Comparison of ENCODE assay signal across 17 mouse cellular contexts in the genomic region with DNA sequence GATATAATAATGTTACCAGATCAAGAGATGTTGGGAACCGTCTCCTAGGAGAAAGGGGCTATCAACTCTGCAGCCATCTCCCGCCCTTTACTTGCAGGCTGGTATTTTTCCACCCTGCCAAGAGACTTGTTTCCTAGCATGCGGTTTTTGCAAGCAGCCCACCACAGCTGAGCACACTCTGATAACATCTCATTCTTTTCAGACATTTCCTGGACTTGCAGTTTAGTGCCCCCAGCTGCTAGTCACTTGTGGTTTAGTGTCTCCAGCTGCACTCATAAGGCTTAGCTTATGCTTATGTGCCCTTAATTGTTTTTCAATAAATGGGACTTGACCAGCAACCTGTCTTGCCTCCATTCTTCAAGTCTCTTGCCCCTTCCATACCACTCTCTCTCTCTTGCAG. TPM values are rescaled to one million over a fixed set of nuclear protein-coding genes. Genes with fewer than 3 reads are reported as not detected.
DNase-seq lines count a peak whose midpoint lies in the region; ATAC-seq and TF ChIP-seq lines count a peak whose summit lies in the region.
"Had no signal": no experiment of that assay in that cellular context is flagged by ENCODE, and none has a peak within 500 bp of the region (broad histone marks: within the 10 kb centered on the region; RNA-seq: fewer than 3 reads in every experiment).

No protein-coding gene starts in this region.

- H3K27me3 ChIP-seq in embryonic facial prominence, embryonic 13.5 days: no peaks in the 10 kb centered on the region
- H3K27me3 ChIP-seq in embryonic facial prominence, embryonic 10.5 days (replicated peaks; ENCODE audit: low read depth, poor library complexity, severe bottlenecking): no peaks in the 10 kb centered on the region
- H3K27me3 ChIP-seq in lung, postnatal 0 days (replicated peaks; ENCODE audit: insufficient read depth, low read length): no peaks in the 10 kb centered on the region
- H3K27me3 ChIP-seq in midbrain, embryonic 16.5 days (ENCODE audit: control insufficient read depth, insufficient read depth, low read depth, low read length): no peaks in the 10 kb centered on the region
- H3K27me3 ChIP-seq: embryonic facial prominence, embryonic 15.5 days; liver, embryonic 12.5 days had no signal

- no peak overlapping the region for H3K4me3 ChIP-seq in embryonic facial prominence, embryonic 13.5 days
- H3K4me3 ChIP-seq in embryonic facial prominence, embryonic 10.5 days: no peak overlapping the region
- no peak overlapping the region for H3K4me3 ChIP-seq in lung, postnatal 0 days (ENCODE audit: low read depth, low read length)
- H3K4me3 ChIP-seq in midbrain, embryonic 16.5 days (ENCODE audit: low read depth, low read length): no peak overlapping the region
- H3K4me3 ChIP-seq: embryonic facial prominence, embryonic 15.5 days; liver, embryonic 12.5 days had no signal

- DNase-seq in embryonic facial prominence, embryonic 10.5 days (ENCODE audit: low spot score): no peak
- DNase-seq in lung, postnatal 0 days (ENCODE audit: low spot score): peak; percentile 74
- no peak for DNase-seq in lung, postnatal 25 days (ENCODE audit: low spot score)
- DNase-seq in layer of hippocampus, postnatal 10 days (ENCODE audit: low spot score in 2 of 2): no peak
- DNase-seq: adrenal gland, postnatal 36 days; cerebellum, adult 18-20 months; kidney, postnatal 36 days had no signal

- no peak overlapping the region for H3K4me2 ChIP-seq in embryonic facial prominence, embryonic 13.5 days
- H3K4me2 ChIP-seq in lung, postnatal 0 days (replicated peaks; ENCODE audit: low read depth, low read length): no peak overlapping the region
- H3K4me2 ChIP-seq in midbrain, embryonic 16.5 days (ENCODE audit: low read length): no peak overlapping the region
- H3K4me2 ChIP-seq: embryonic facial prominence, embryonic 15.5 days; hindbrain, embryonic 14.5 days; liver, embryonic 12.5 days had no signal

- 0 out of 2 replicates have a peak overlapping the region, but pooled peaks have one; percentile 22 for H3K27ac ChIP-seq in embryonic facial prominence, embryonic 13.5 days
- H3K27ac ChIP-seq in embryonic facial prominence, embryonic 10.5 days (replicated peaks): no peak overlapping the region
- H3K27ac ChIP-seq in lung, postnatal 0 days (ENCODE audit: low read length): no peak overlapping the region
- H3K27ac ChIP-seq in midbrain, embryonic 16.5 days (ENCODE audit: low read length): no peak overlapping the region
- H3K27ac ChIP-seq: embryonic facial prominence, embryonic 15.5 days; hindbrain, embryonic 14.5 days; liver, embryonic 12.5 days had no signal

- no peak for TF ChIP-seq CTCF in lung, postnatal 0 days (IDR thresholded peaks at IDR 0.05)

- H3K9ac ChIP-seq in embryonic facial prominence, embryonic 13.5 days: no peak overlapping the region
- H3K9ac ChIP-seq in lung, postnatal 0 days (replicated peaks; ENCODE audit: low read depth): no peak overlapping the region
- no peak overlapping the region for H3K9ac ChIP-seq in midbrain, embryonic 16.5 days (ENCODE audit: low read depth, low read length)
- H3K9ac ChIP-seq: embryonic facial prominence, embryonic 15.5 days; hindbrain, embryonic 14.5 days; liver, embryonic 12.5 days had no signal

- peaks cover 11% of the 10 kb centered on the region; the same call in 1 of the 2 replicates for H3K4me1 ChIP-seq in embryonic facial prominence, embryonic 13.5 days
- H3K4me1 ChIP-seq in embryonic facial prominence, embryonic 10.5 days: no peaks in the 10 kb centered on the region; the same call in 1 of the 2 replicates
- no peaks in the 10 kb centered on the region for H3K4me1 ChIP-seq in lung, postnatal 0 days (ENCODE audit: insufficient read depth, low read depth, low read length)
- H3K4me1 ChIP-seq in midbrain, embryonic 16.5 days (ENCODE audit: control insufficient read depth, insufficient read depth, low read length): no peaks in the 10 kb centered on the region
- H3K4me1 ChIP-seq: embryonic facial prominence, embryonic 15.5 days had no signal

- no peaks in the 10 kb centered on the region for H3K36me3 ChIP-seq in embryonic facial prominence, embryonic 13.5 days
- no peaks in the 10 kb centered on the region for H3K36me3 ChIP-seq in embryonic facial prominence, embryonic 10.5 days (replicated peaks)
- no peaks in the 10 kb centered on the region for H3K36me3 ChIP-seq in lung, postnatal 0 days (ENCODE audit: insufficient read depth, low read length)
- H3K36me3 ChIP-seq in midbrain, embryonic 16.5 days (ENCODE audit: control insufficient read depth, insufficient read depth, low read length): no peaks in the 10 kb centered on the region
- H3K36me3 ChIP-seq: embryonic facial prominence, embryonic 15.5 days; liver, embryonic 12.5 days had no signal

- no peak for ATAC-seq in embryonic facial prominence, embryonic 13.5 days (ENCODE audit: insufficient number of reproducible peaks, insufficient read depth, low FRiP score, low TSS enrichment, low read depth)
- peak; percentile 70 for ATAC-seq in lung, postnatal 0 days
- ATAC-seq in megakaryocyte progenitor cell, adult 5-6 weeks (replicated peaks; ENCODE audit: poor library complexity): peak; percentile 94
- no peak for ATAC-seq in erythroblast, adult 5-6 weeks (replicated peaks; ENCODE audit: low FRiP score, poor library complexity, severe bottlenecking)
- ATAC-seq in midbrain, embryonic 16.5 days: no peak
- ATAC-seq: forebrain, embryonic 16.5 days; liver, embryonic 12.5 days had no signal

- no peaks in the 10 kb centered on the region for H3K9me3 ChIP-seq in embryonic facial prominence, embryonic 13.5 days
- no peaks in the 10 kb centered on the region for H3K9me3 ChIP-seq in embryonic facial prominence, embryonic 10.5 days
- H3K9me3 ChIP-seq in lung, postnatal 0 days (ENCODE audit: low read length): no peaks in the 10 kb centered on the region
- H3K9me3 ChIP-seq in midbrain, embryonic 16.5 days (replicated peaks; ENCODE audit: control insufficient read depth, low read length, poor library complexity, severe bottlenecking): no peaks in the 10 kb centered on the region
- H3K9me3 ChIP-seq: embryonic facial prominence, embryonic 15.5 days; liver, embryonic 12.5 days had no signal

- WGBS in embryonic facial prominence, embryonic 13.5 days: 59% methylated on average over 3 of the region's 3 CpGs
- 67% methylated on average over 3 of the region's 3 CpGs for WGBS in embryonic facial prominence, embryonic 10.5 days
- 31% methylated on average over 3 of the region's 3 CpGs for WGBS in lung, postnatal 0 days
- 78% methylated on average over 3 of the region's 3 CpGs for WGBS in midbrain, embryonic 16.5 days

- TF ChIP-seq EP300 in lung, postnatal 0 days (IDR thresholded peaks at IDR 0.05): no peak

RNA-seq across cellular contexts. Expression of gene Axdnd1, which starts 13.0 kb away (rescaled TPM):
- polyA plus RNA-seq in embryonic facial prominence, embryonic 13.5 days (2015; fragmentation: Nextera tagmentation; extraction: Ambion mirVana): 0.31 and 0.47 TPM in 2 replicates
- polyA plus RNA-seq in embryonic facial prominence, embryonic 10.5 days (2016; fragmentation: Nextera tagmentation; extraction: Ambion mirVana): 0.28 and 0.30 TPM in 2 replicates
- polyA plus RNA-seq in lung, postnatal 0 days (2015; fragmentation: Nextera tagmentation; extraction: Ambion mirVana): 0.29 and 0.84 TPM in 2 replicates
- total RNA-seq in megakaryocyte progenitor cell, adult 5-6 weeks (2015): 0.52 TPM in 1 of 2 replicates, not detected in the other
- 0.68 TPM in 1 of 2 replicates, not detected in the other for total RNA-seq in megakaryocyte progenitor cell, adult 5-6 weeks (2017)
- not detected in 2 replicates for total RNA-seq in erythroblast, adult 5-6 weeks (2015; ENCODE audit: low replicate concordance)
- 1.5 TPM in 1 of 2 replicates, not detected in the other for total RNA-seq in erythroblast, adult 5-6 weeks (2017; ENCODE audit: low replicate concordance)
- 1 to 10 TPM in 1 of 2 experiments, under 1 TPM in 1; 0.89 to 1.1 TPM for total RNA-seq in layer of hippocampus, postnatal 10 days (2021)
- 0.10 and 0.24 TPM in 2 replicates for polyA plus RNA-seq in midbrain, embryonic 16.5 days (2015; fragmentation: Nextera tagmentation; extraction: Ambion mirVana)
- total RNA-seq: monocyte, adult 5-6 weeks had no signal
- polyA plus RNA-seq: embryonic facial prominence, embryonic 15.5 days; forebrain, embryonic 16.5 days; liver, embryonic 12.5 days; spleen, adult 2 months had no signal

RNA-seq across cellular contexts. Expression of gene Gm2000, which starts 42.2 kb away (rescaled TPM):
- 975 and 1,206 TPM in 2 replicates for polyA plus RNA-seq in embryonic facial prominence, embryonic 13.5 days (2015; fragmentation: Nextera tagmentation; extraction: Ambion mirVana)
- 884 and 933 TPM in 2 replicates for polyA plus RNA-seq in embryonic facial prominence, embryonic 10.5 days (2016; fragmentation: Nextera tagmentation; extraction: Ambion mirVana)
- polyA plus RNA-seq in lung, postnatal 0 days (2015; fragmentation: Nextera tagmentation; extraction: Ambion mirVana): 490 and 553 TPM in 2 replicates
- 1,614 and 1,672 TPM in 2 replicates for total RNA-seq in megakaryocyte progenitor cell, adult 5-6 weeks (2015)
- 3,561 and 3,585 TPM in 2 replicates for total RNA-seq in megakaryocyte progenitor cell, adult 5-6 weeks (2017)
- total RNA-seq in erythroblast, adult 5-6 weeks (2015; ENCODE audit: low replicate concordance): 340 and 471 TPM in 2 replicates
- total RNA-seq in erythroblast, adult 5-6 weeks (2017; ENCODE audit: low replicate concordance): 340 and 469 TPM in 2 replicates
- 100 to 1,000 TPM; 380 to 411 TPM for total RNA-seq in layer of hippocampus, postnatal 10 days (2021)
- 447 and 474 TPM in 2 replicates for polyA plus RNA-seq in midbrain, embryonic 16.5 days (2015; fragmentation: Nextera tagmentation; extraction: Ambion mirVana)

Comparison
In these comparisons a context has a peak if more than half of its experiments do, and no peak if none do; other contexts are left out.
1. ATAC-seq: peak in lung, postnatal 0 days (single experiment) and megakaryocyte progenitor cell, adult 5-6 weeks (single experiment); none in embryonic facial prominence, embryonic 13.5 days (single experiment), erythroblast, adult 5-6 weeks (single experiment) and midbrain, embryonic 16.5 days (single experiment).